In genomic region chr12:28635535-28636476, GRCm38 (mm10) we compare ENCODE assay signal across 8 mouse cellular contexts. TPM values are rescaled to one million over a fixed set of nuclear protein-coding genes. Genes with fewer than 3 reads are reported as not detected.
DNase-seq lines count a peak whose midpoint lies in the region; ATAC-seq lines count a peak whose summit lies in the region.

Gene Rps7 (minus strand): TSS chr12:28635953.

- peak; percentile 92 for ATAC-seq in megakaryocyte progenitor cell, adult 5-6 weeks (replicated peaks; ENCODE audit: poor library complexity)

- DNase-seq in adipocyte (ENCODE audit: low spot score): peak; percentile 96
- peak; percentile 92 for DNase-seq in embryo, embryonic 10 days (ENCODE audit: low spot score)
- peak; percentile 85 for DNase-seq in gastrocnemius, postnatal 10 days
- peak; percentile 98 for DNase-seq in induced T-regulatory cell, adult 2 months (ENCODE audit: low read depth)
- peak; percentile 81 to 95 for DNase-seq in left cerebral cortex, adult 9 months (ENCODE audit: low spot score in 2 of 2)
- DNase-seq in right cerebral cortex, postnatal 14 days: peak; percentile 91
- peak; percentile 92 to 93 for DNase-seq in urinary bladder, postnatal 36 days (ENCODE audit: low spot score in 2 of 2)

RNA-seq across cellular contexts. Expression of gene Rps7, which starts in this region (rescaled TPM):
- total RNA-seq in gastrocnemius, postnatal 10 days (2021): 100 to 1,000 TPM; 322 to 387 TPM
- 2,571 and 2,731 TPM in 2 replicates for total RNA-seq in megakaryocyte progenitor cell, adult 5-6 weeks (2015)
- total RNA-seq in megakaryocyte progenitor cell, adult 5-6 weeks (2017): 4,806 and 4,883 TPM in 2 replicates

Comparison
In these comparisons a context has a peak if more than half of its experiments do, and no peak if none do; other contexts are left out.
1. Peak in every context shown above with its lines: DNase-seq and ATAC-seq.
2. RNA of gene Rps7 (total RNA-seq): 2,571 to 4,883 TPM in megakaryocyte progenitor cell, adult 5-6 weeks; 322 to 387 TPM in gastrocnemius, postnatal 10 days; every median in the first group is over 4 times any median in the second.